Mouse (Mus musculus) midbrain, embryonic 12.5 days (tissue): ENCODE data around the gene Gas2l3. TPM values are rescaled to one million over a fixed set of nuclear protein-coding genes. Genes with fewer than 3 reads are reported as not detected.

Source experiments
- ATAC-seq: fragments of 200-750 bp; cut with Nextera tagmentation; 2 replicates; pipeline ENCODE4 v1.8.0; 2017; ENCODE audit warnings: low read depth, moderate TSS enrichment, moderate library complexity; ENCODE audit not compliant: low FRiP score
- H3K27ac ChIP-seq: fragments of 300-500 bp; sonication (generic); replicated peaks from 2 replicates; pipeline ENCODE4 v1.5.1; 2016; ENCODE audit warnings: mild to moderate bottlenecking
- H3K27me3 ChIP-seq: fragments of 300-500 bp; sonication (generic); 2 replicates; pipeline ENCODE4 v1.6.1; 2016; ENCODE audit warnings: mild to moderate bottlenecking
- H3K36me3 ChIP-seq: fragments of 300-500 bp; sonication (generic); 2 replicates; pipeline ENCODE4 v1.6.1; 2016
- H3K4me1 ChIP-seq: fragments of 300-500 bp; sonication (generic); 2 replicates; pipeline ENCODE4 v1.6.1; 2016
- H3K4me2 ChIP-seq: fragments of 300-500 bp; sonication (generic); replicated peaks from 2 replicates; pipeline ENCODE4 v1.6.1; 2016; ENCODE audit warnings: mild to moderate bottlenecking, moderate library complexity
- H3K4me3 ChIP-seq: fragments of 300-500 bp; sonication (generic); 2 replicates; pipeline ENCODE4 v1.5.1; 2016; ENCODE audit warnings: mild to moderate bottlenecking
- H3K9ac ChIP-seq: fragments of 300-500 bp; sonication (generic); replicated peaks from 2 replicates; pipeline ENCODE4 v1.6.1; 2016; ENCODE audit warnings: mild to moderate bottlenecking, moderate library complexity
- H3K9me3 ChIP-seq: fragments of 300-500 bp; sonication (generic); 2 replicates; pipeline ENCODE4 v1.6.1; 2016; ENCODE audit warnings: mild to moderate bottlenecking
- WGBS: fragments of 180-500 bp; shearing (Covaris S2); methylation state at CpG from one replicate; pipeline ENCODE4 v1.1.7; 2016; 5-methylcytosine and 5-hydroxymethylcytosine counted together
- polyA plus RNA-seq: library from polyadenylated mRNA; unstranded; fragments of >200 nt; fragmentation: Nextera tagmentation; extraction: Ambion mirVana; gene quantifications from 2 replicates; pipeline ENCODE4 v1.2.1, GENCODE M21; 2016

Gas2l3 gene
- polyA plus RNA-seq, 1 experiment from 2014 or later, result 10.9 TPM

GRCm38 (mm10) chr10:89470596-89471353 lies 27.0 kb upstream of the Gas2l3 start:
- ATAC-seq, result no peak
- Histone ChIP-seq H3K9ac (no peak overlapping the region), H3K4me3 (no peak overlapping the region), H3K27me3 (no peaks in the 10 kb centered on the region), H3K4me2 (no peak overlapping the region), H3K27ac (no peak overlapping the region), H3K9me3 (peaks cover 7% of the 10 kb centered on the region; the same call in 1 of the 2 replicates), H3K36me3 (no peaks in the 10 kb centered on the region), H3K4me1 (no peaks in the 10 kb centered on the region)
- 38% methylated on average over 7 of the region's 7 CpGs for WGBS

- Histone ChIP-seq H3K4me2 (no peak overlapping the region), H3K27ac (no peak overlapping the region), H3K9me3 (peaks cover 2% of the 10 kb centered on the region; the same call in 1 of the 2 replicates), H3K27me3 (peaks cover 10% of the 10 kb centered on the region; the same call in 1 of the 2 replicates), H3K4me3 (no peak overlapping the region), H3K9ac (no peak overlapping the region), H3K36me3 (no peaks in the 10 kb centered on the region), H3K4me1 (no peaks in the 10 kb centered on the region)
- no peak for ATAC-seq
- whole genome bisulfite sequencing, result 90% methylated on average over 4 of the region's 4 CpGs
Observed at GRCm38 (mm10) chr10:89464760-89465405, 21.1 kb upstream of the Gas2l3 start.

GRCm38 (mm10) chr10:89462890-89463289 lies 19.1 kb upstream of the Gas2l3 start:
- Histone ChIP-seq H3K4me1 (no peaks in the 10 kb centered on the region), H3K4me2 (no peak overlapping the region), H3K27ac (no peak overlapping the region), H3K4me3 (no peak overlapping the region), H3K36me3 (no peaks in the 10 kb centered on the region), H3K9ac (no peak overlapping the region), H3K27me3 (peaks cover 13% of the 10 kb centered on the region; the same call in 1 of the 2 replicates), H3K9me3 (no peaks in the 10 kb centered on the region)
- ATAC-seq, result no peak
- 81% methylated on average over 11 of the region's 11 CpGs for WGBS

- 20% methylated on average over 14 of the region's 14 CpGs for WGBS
- H3K27me3 ChIP-seq, result peaks cover 13% of the 10 kb centered on the region; the same call in 1 of the 2 replicates
- ATAC-seq, result peak; percentile 73; the same call in 1 of the 2 replicates
- no peak overlapping the region for H3K9ac ChIP-seq
- no peaks in the 10 kb centered on the region for H3K36me3 ChIP-seq
- no peak overlapping the region for H3K27ac ChIP-seq
- no peaks in the 10 kb centered on the region for H3K9me3 ChIP-seq
- no peak overlapping the region for H3K4me2 ChIP-seq
- no peak overlapping the region for H3K4me3 ChIP-seq
- no peaks in the 10 kb centered on the region for H3K4me1 ChIP-seq
Observed at GRCm38 (mm10) chr10:89461856-89462507, 18.2 kb upstream of the Gas2l3 start.

GRCm38 (mm10) chr10:89460972-89461371 lies 17.2 kb upstream of the Gas2l3 start:
- no peaks in the 10 kb centered on the region for H3K9me3 ChIP-seq
- no peak overlapping the region for H3K27ac ChIP-seq
- H3K4me1 ChIP-seq, result no peaks in the 10 kb centered on the region
- no peak overlapping the region for H3K4me3 ChIP-seq
- H3K36me3 ChIP-seq, result no peaks in the 10 kb centered on the region
- 72% methylated on average over 11 of the region's 11 CpGs for WGBS
- peaks cover 13% of the 10 kb centered on the region; the same call in 1 of the 2 replicates for H3K27me3 ChIP-seq
- ATAC-seq, result no peak
- H3K4me2 ChIP-seq, result no peak overlapping the region
- no peak overlapping the region for H3K9ac ChIP-seq

- WGBS, result 77% methylated on average over 3 of the region's 3 CpGs
- H3K9ac ChIP-seq, result no peak overlapping the region
- ATAC-seq, result no peak
Observed at GRCm38 (mm10) chr10:89458770-89459169, 15.0 kb upstream of the Gas2l3 start.

GRCm38 (mm10) chr10:89453794-89454193 lies 10.0 kb upstream of the Gas2l3 start:
- Histone ChIP-seq H3K27ac (no peak overlapping the region), H3K4me2 (no peak overlapping the region), H3K9ac (no peak overlapping the region), H3K4me1 (no peaks in the 10 kb centered on the region), H3K9me3 (no peaks in the 10 kb centered on the region), H3K36me3 (no peaks in the 10 kb centered on the region), H3K4me3 (no peak overlapping the region), H3K27me3 (peaks cover 16% of the 10 kb centered on the region; the same call in 1 of the 2 replicates)
- WGBS, result 85% methylated on average over 3 of the region's 3 CpGs
- no peak for ATAC-seq

More at GRCm38 (mm10) chr10:89458770-89459169, 15.0 kb upstream of the Gas2l3 start:
- H3K27ac ChIP-seq, result no peak overlapping the region
- H3K27me3 ChIP-seq, result peaks cover 10% of the 10 kb centered on the region; the same call in 1 of the 2 replicates
- H3K9me3 ChIP-seq, result no peaks in the 10 kb centered on the region
- no peaks in the 10 kb centered on the region for H3K36me3 ChIP-seq
- H3K4me1 ChIP-seq, result no peaks in the 10 kb centered on the region
- no peak overlapping the region for H3K4me3 ChIP-seq
- H3K4me2 ChIP-seq, result no peak overlapping the region

GRCm38 (mm10) chr10:89453068-89453641 lies 9.4 kb upstream of the Gas2l3 start:
- ATAC-seq, result no peak
- H3K9ac ChIP-seq, result no peak overlapping the region

GRCm38 (mm10) chr10:89450411-89450810 lies 6.6 kb upstream of the Gas2l3 start:
- Histone ChIP-seq H3K36me3 (no peaks in the 10 kb centered on the region), H3K9ac (no peak overlapping the region), H3K4me2 (no peak overlapping the region), H3K4me3 (no peak overlapping the region), H3K4me1 (no peaks in the 10 kb centered on the region), H3K27ac (no peak overlapping the region), H3K9me3 (no peaks in the 10 kb centered on the region), H3K27me3 (peaks cover 36% of the 10 kb centered on the region)
- no peak for ATAC-seq
- WGBS, result 83% methylated on average over 10 of the region's 10 CpGs

More at GRCm38 (mm10) chr10:89453068-89453641, 9.4 kb upstream of the Gas2l3 start:
- Histone ChIP-seq H3K27me3 (peaks cover 21% of the 10 kb centered on the region; the same call in 1 of the 2 replicates), H3K27ac (no peak overlapping the region), H3K4me3 (no peak overlapping the region), H3K4me1 (no peaks in the 10 kb centered on the region), H3K9me3 (no peaks in the 10 kb centered on the region), H3K4me2 (no peak overlapping the region), H3K36me3 (no peaks in the 10 kb centered on the region)
- WGBS, result 85% methylated on average over 15 of the region's 15 CpGs

- no peaks in the 10 kb centered on the region for H3K9me3 ChIP-seq
- no peak overlapping the region; the same call in 1 of the 2 replicates for H3K4me3 ChIP-seq
- no peak overlapping the region for H3K9ac ChIP-seq
- H3K36me3 ChIP-seq, result no peaks in the 10 kb centered on the region
- ATAC-seq, result no peak
- 31% methylated on average over 3 of the region's 3 CpGs for WGBS
- no peak overlapping the region for H3K27ac ChIP-seq
- peaks cover 11% of the 10 kb centered on the region; the same call in 1 of the 2 replicates for H3K4me1 ChIP-seq
- peak overlapping the region; percentile 89 for H3K4me2 ChIP-seq
- peaks cover 64% of the 10 kb centered on the region for H3K27me3 ChIP-seq
Observed at GRCm38 (mm10) chr10:89444381-89444780, 614 bp upstream of the Gas2l3 start.

GRCm38 (mm10) chr10:89443115-89443622 lies 598 bp downstream of the Gas2l3 start:
- Histone ChIP-seq H3K9me3 (no peaks in the 10 kb centered on the region), H3K4me1 (peaks cover 13% of the 10 kb centered on the region), H3K27me3 (peaks cover 72% of the 10 kb centered on the region), H3K36me3 (no peaks in the 10 kb centered on the region), H3K27ac (no peak overlapping the region), H3K9ac (peak overlapping the region; percentile 59), H3K4me3 (peak overlapping the region; percentile 66), H3K4me2 (peak overlapping the region; percentile 89)
- 1% methylated on average over 17 of the region's 17 CpGs for WGBS
- peak; percentile 21 for ATAC-seq
